Mouse (Mus musculus) embryonic facial prominence, embryonic 12.5 days (tissue): ENCODE measurements at regions not wholly inside any gene's neighbourhood (a gene's known extent, or its start where the extent isn't known, plus 50 kb on each side); places are given as distances from the start of the nearest gene placed in this dataset.

ENCODE experiments used
- ATAC-seq: fragments of 200-750 bp; cut with Nextera tagmentation; 2 replicates; pipeline ENCODE4 v1.8.0; 2017; ENCODE audit not compliant: insufficient number of reproducible peaks, insufficient read depth, low FRiP score, low TSS enrichment
- H3K27ac ChIP-seq: fragments of 300-500 bp; sonication (generic); 2 replicates; pipeline ENCODE4 v1.5.1; 2016; ENCODE audit warnings: mild to moderate bottlenecking
- H3K27me3 ChIP-seq: fragments of 300-500 bp; sonication (generic); 2 replicates; pipeline ENCODE4 v1.6.1; 2016; ENCODE audit warnings: mild to moderate bottlenecking, moderate library complexity
- H3K36me3 ChIP-seq: fragments of 300-500 bp; sonication (generic); 2 replicates; pipeline ENCODE4 v1.6.1; 2016; ENCODE audit warnings: mild to moderate bottlenecking
- H3K4me1 ChIP-seq: fragments of 300-500 bp; sonication (generic); 2 replicates; pipeline ENCODE4 v1.6.1; 2016
- H3K4me2 ChIP-seq: fragments of 300-500 bp; sonication (generic); replicated peaks from 2 replicates; pipeline ENCODE4 v1.6.1; 2016; ENCODE audit warnings: mild to moderate bottlenecking, moderate library complexity
- H3K4me3 ChIP-seq: fragments of 300-500 bp; sonication (generic); 2 replicates; pipeline ENCODE4 v1.5.1; 2016; ENCODE audit warnings: mild to moderate bottlenecking
- H3K9ac ChIP-seq: fragments of 300-500 bp; sonication (generic); 2 replicates; pipeline ENCODE4 v1.6.1; 2016; ENCODE audit warnings: mild to moderate bottlenecking, moderate library complexity
- H3K9me3 ChIP-seq: fragments of 300-500 bp; sonication (generic); 2 replicates; pipeline ENCODE4 v1.6.1; 2016; ENCODE audit warnings: mild to moderate bottlenecking, moderate library complexity
- WGBS: fragments of 180-500 bp; shearing (Covaris S2); methylation state at CpG from one replicate; pipeline ENCODE4 v1.1.7; 2016; 5-methylcytosine and 5-hydroxymethylcytosine counted together

GRCm38 (mm10) chr3:131940896-131941295 lies 144.2 kb upstream of the Dkk2 start:
- WGBS, result 20% methylated on average over 7 of the region's 7 CpGs
- no peak overlapping the region for H3K4me2 ChIP-seq
- H3K27me3 ChIP-seq, result no peaks in the 10 kb centered on the region
- no peak overlapping the region for H3K27ac ChIP-seq
- H3K4me3 ChIP-seq, result no peak overlapping the region
- peaks cover 23% of the 10 kb centered on the region for H3K4me1 ChIP-seq
- no peaks in the 10 kb centered on the region for H3K36me3 ChIP-seq
- no peak overlapping the region for H3K9ac ChIP-seq
- ATAC-seq, result peak; percentile 72; the same call in 1 of the 2 replicates
- no peaks in the 10 kb centered on the region for H3K9me3 ChIP-seq

GRCm38 (mm10) chr3:131941961-131942753 lies 142.9 kb upstream of the Dkk2 start:
- no peaks in the 10 kb centered on the region for H3K9me3 ChIP-seq
- ATAC-seq, result 0 out of 2 replicates have a peak, but pooled peaks have one; percentile 35
- peaks cover 23% of the 10 kb centered on the region for H3K4me1 ChIP-seq
- 0 out of 2 replicates have a peak overlapping the region, but pooled peaks have one; percentile 23 for H3K27ac ChIP-seq
- H3K27me3 ChIP-seq, result no peaks in the 10 kb centered on the region
- no peak overlapping the region; the same call in 1 of the 2 replicates for H3K4me2 ChIP-seq
- 61% methylated on average over 24 of the region's 24 CpGs for WGBS
- H3K9ac ChIP-seq, result no peak overlapping the region
- no peaks in the 10 kb centered on the region for H3K36me3 ChIP-seq
- H3K4me3 ChIP-seq, result no peak overlapping the region

- H3K4me1 ChIP-seq, result peaks cover 23% of the 10 kb centered on the region
- H3K9me3 ChIP-seq, result no peaks in the 10 kb centered on the region
- no peak overlapping the region for H3K9ac ChIP-seq
- no peak for ATAC-seq
- H3K27ac ChIP-seq, result no peak overlapping the region
- H3K4me2 ChIP-seq, result no peak overlapping the region
- no peaks in the 10 kb centered on the region for H3K36me3 ChIP-seq
- no peaks in the 10 kb centered on the region for H3K27me3 ChIP-seq
- no peak overlapping the region for H3K4me3 ChIP-seq
- 83% methylated on average over 7 of the region's 7 CpGs for WGBS
Observed at GRCm38 (mm10) chr3:131943436-131943835, 141.7 kb upstream of the Dkk2 start.

GRCm38 (mm10) chr3:131955771-131956170 lies 129.3 kb upstream of the Dkk2 start:
- no peak overlapping the region for H3K9ac ChIP-seq
- WGBS, result 96% methylated on average over 11 of the region's 11 CpGs
- no peak overlapping the region for H3K27ac ChIP-seq
- H3K4me3 ChIP-seq, result no peak overlapping the region
- H3K27me3 ChIP-seq, result no peaks in the 10 kb centered on the region
- H3K36me3 ChIP-seq, result no peaks in the 10 kb centered on the region
- H3K4me1 ChIP-seq, result no peaks in the 10 kb centered on the region
- H3K4me2 ChIP-seq, result no peak overlapping the region
- H3K9me3 ChIP-seq, result no peaks in the 10 kb centered on the region
- no peak for ATAC-seq

GRCm38 (mm10) chr3:131960636-131961035 lies 124.5 kb upstream of the Dkk2 start:
- ATAC-seq, result no peak
- H3K9ac ChIP-seq, result no peak overlapping the region
- no peaks in the 10 kb centered on the region for H3K36me3 ChIP-seq
- WGBS, result 86% methylated on average over 1 of the region's 1 CpGs
- no peak overlapping the region for H3K27ac ChIP-seq
- 0 out of 2 replicates have a peak, but pooled peaks cover under 1% of the 10 kb centered on the region for H3K4me1 ChIP-seq
- no peaks in the 10 kb centered on the region for H3K9me3 ChIP-seq
- no peak overlapping the region for H3K4me3 ChIP-seq
- no peak overlapping the region for H3K4me2 ChIP-seq
- H3K27me3 ChIP-seq, result no peaks in the 10 kb centered on the region

GRCm38 (mm10) chr3:131961571-131961970 lies 123.5 kb upstream of the Dkk2 start:
- H3K9me3 ChIP-seq, result no peaks in the 10 kb centered on the region
- H3K36me3 ChIP-seq, result no peaks in the 10 kb centered on the region
- no peak for ATAC-seq
- H3K27me3 ChIP-seq, result no peaks in the 10 kb centered on the region
- no peak overlapping the region for H3K9ac ChIP-seq
- H3K4me3 ChIP-seq, result no peak overlapping the region
- H3K4me2 ChIP-seq, result no peak overlapping the region
- peaks cover 9% of the 10 kb centered on the region; the same call in 1 of the 2 replicates for H3K4me1 ChIP-seq
- no peak overlapping the region for H3K27ac ChIP-seq

GRCm38 (mm10) chr3:131962870-131963269 lies 122.2 kb upstream of the Dkk2 start:
- Histone ChIP-seq H3K4me1 (peaks cover 12% of the 10 kb centered on the region; the same call in 1 of the 2 replicates), H3K27me3 (no peaks in the 10 kb centered on the region), H3K4me2 (no peak overlapping the region), H3K9me3 (no peaks in the 10 kb centered on the region), H3K36me3 (no peaks in the 10 kb centered on the region), H3K4me3 (no peak overlapping the region), H3K27ac (no peak overlapping the region), H3K9ac (no peak overlapping the region)
- ATAC-seq, result no peak
- 84% methylated on average over 2 of the region's 2 CpGs for WGBS

GRCm38 (mm10) chr3:131964952-131965351 lies 120.1 kb upstream of the Dkk2 start:
- Histone ChIP-seq H3K9ac (no peak overlapping the region), H3K4me1 (peaks cover 12% of the 10 kb centered on the region; the same call in 1 of the 2 replicates), H3K36me3 (no peaks in the 10 kb centered on the region), H3K27ac (peak overlapping the region; percentile 20; the same call in 1 of the 2 replicates), H3K27me3 (no peaks in the 10 kb centered on the region), H3K4me3 (no peak overlapping the region), H3K4me2 (no peak overlapping the region), H3K9me3 (no peaks in the 10 kb centered on the region)
- no peak for ATAC-seq
- 82% methylated on average over 9 of the region's 9 CpGs for WGBS

- H3K27me3 ChIP-seq, result no peaks in the 10 kb centered on the region
- peak overlapping the region; percentile 61; the same call in 1 of the 2 replicates for H3K27ac ChIP-seq
- 37% methylated on average over 9 of the region's 9 CpGs for WGBS
- no peak overlapping the region for H3K4me2 ChIP-seq
- no peak overlapping the region for H3K4me3 ChIP-seq
- no peak overlapping the region for H3K9ac ChIP-seq
- no peaks in the 10 kb centered on the region for H3K9me3 ChIP-seq
- H3K36me3 ChIP-seq, result no peaks in the 10 kb centered on the region
- H3K4me1 ChIP-seq, result peaks cover 12% of the 10 kb centered on the region; the same call in 1 of the 2 replicates
- no peak for ATAC-seq
Observed at GRCm38 (mm10) chr3:131965456-131966160, 119.5 kb upstream of the Dkk2 start.

GRCm38 (mm10) chr3:131967288-131967687 lies 117.8 kb upstream of the Dkk2 start:
- Histone ChIP-seq H3K9ac (no peak overlapping the region), H3K27ac (no peak overlapping the region), H3K4me1 (peaks cover 12% of the 10 kb centered on the region; the same call in 1 of the 2 replicates), H3K27me3 (no peaks in the 10 kb centered on the region), H3K4me2 (no peak overlapping the region), H3K4me3 (no peak overlapping the region), H3K9me3 (no peaks in the 10 kb centered on the region), H3K36me3 (no peaks in the 10 kb centered on the region)
- 0 out of 2 replicates have a peak, but pooled peaks have one; percentile 41 for ATAC-seq
- WGBS, result 45% methylated on average over 11 of the region's 11 CpGs

GRCm38 (mm10) chr3:131970827-131971226 lies 114.3 kb upstream of the Dkk2 start:
- Histone ChIP-seq H3K9ac (no peak overlapping the region), H3K27ac (no peak overlapping the region), H3K27me3 (no peaks in the 10 kb centered on the region), H3K36me3 (no peaks in the 10 kb centered on the region), H3K4me1 (peaks cover 10% of the 10 kb centered on the region; the same call in 1 of the 2 replicates), H3K9me3 (0 out of 2 replicates have a peak, but pooled peaks cover 2% of the 10 kb centered on the region), H3K4me2 (no peak overlapping the region), H3K4me3 (no peak overlapping the region)
- no peak for ATAC-seq
- WGBS, result 80% methylated on average over 1 of the region's 1 CpGs
